27 mouse cellular contexts compared by ENCODE assay signal in genomic region chr1:84421845-84422244, GRCm38 (mm10). TPM values are rescaled to one million over a fixed set of nuclear protein-coding genes. Genes with fewer than 3 reads are reported as not detected.
A peak's percentile ranks its signal among the peaks of the same experiment; 100 is the strongest.
DNase-seq lines count a peak whose midpoint lies in the region; ATAC-seq lines count a peak whose summit lies in the region.
"Had no signal": no experiment of that assay in that cellular context is flagged by ENCODE, and none has a peak within 500 bp of the region (broad histone marks: within the 10 kb centered on the region; RNA-seq: fewer than 3 reads in every experiment).

No protein-coding gene starts in this region.

- no peaks in the 10 kb centered on the region for H3K9me3 ChIP-seq in forebrain, embryonic 10.5 days
- no peaks in the 10 kb centered on the region for H3K9me3 ChIP-seq in forebrain, embryonic 14.5 days (replicated peaks; ENCODE audit: control insufficient read depth, low read length)
- H3K9me3 ChIP-seq: embryonic facial prominence, embryonic 13.5 days; embryonic facial prominence, embryonic 15.5 days had no signal

- H3K4me3 ChIP-seq in forebrain, embryonic 10.5 days, result no peak overlapping the region
- no peak overlapping the region for H3K4me3 ChIP-seq in forebrain, embryonic 14.5 days (ENCODE audit: low read depth, low read length)
- H3K4me3 ChIP-seq: embryonic facial prominence, embryonic 13.5 days; embryonic facial prominence, embryonic 15.5 days; erythroblast, embryonic 14.5 days; forebrain, embryonic 13.5 days had no signal

- no peak for ATAC-seq in forebrain, embryonic 14.5 days
- peak; percentile 45 for ATAC-seq in granulocyte monocyte progenitor cell, adult 5-6 weeks (replicated peaks; ENCODE audit: poor library complexity, severe bottlenecking)
- ATAC-seq in megakaryocyte progenitor cell, adult 5-6 weeks (replicated peaks; ENCODE audit: poor library complexity), result 0 out of 2 replicates have a peak, but pooled peaks have one; percentile 29
- peak; percentile 76 for ATAC-seq in neutrophil, adult 5-6 weeks (ENCODE audit: extremely low read depth, insufficient number of reproducible peaks, low FRiP score, poor library complexity, severe bottlenecking)
- ATAC-seq: activated CD4-positive, CD25-positive, alpha-beta regulatory T cell, adult 4 months; CD4-positive, CD25-positive, alpha-beta regulatory T cell, adult 4 months; forebrain, embryonic 13.5 days; forebrain, embryonic 16.5 days; Patski had no signal

- WGBS in forebrain, embryonic 10.5 days, result 88% methylated on average over 1 of the region's 1 CpGs
- 91% methylated on average over 1 of the region's 1 CpGs for WGBS in forebrain, embryonic 14.5 days

- H3K27me3 ChIP-seq in forebrain, embryonic 10.5 days (ENCODE audit: poor library complexity, severe bottlenecking), result no peaks in the 10 kb centered on the region
- H3K27me3 ChIP-seq in forebrain, embryonic 14.5 days (replicated peaks; ENCODE audit: control insufficient read depth, insufficient read depth, low read length), result no peaks in the 10 kb centered on the region
- H3K27me3 ChIP-seq: CH12.LX; embryonic facial prominence, embryonic 13.5 days; embryonic facial prominence, embryonic 15.5 days; forebrain, embryonic 13.5 days; Patski had no signal

- peaks cover 29% of the 10 kb centered on the region for H3K4me1 ChIP-seq in forebrain, embryonic 10.5 days
- H3K4me1 ChIP-seq in forebrain, embryonic 14.5 days (ENCODE audit: control insufficient read depth, insufficient read depth, low read length), result peaks cover 19% of the 10 kb centered on the region
- H3K4me1 ChIP-seq: embryonic facial prominence, embryonic 13.5 days; embryonic facial prominence, embryonic 15.5 days had no signal

- no peak overlapping the region for H3K27ac ChIP-seq in forebrain, embryonic 10.5 days
- no peak overlapping the region for H3K27ac ChIP-seq in forebrain, embryonic 14.5 days (ENCODE audit: low read depth, low read length)
- H3K27ac ChIP-seq: embryonic facial prominence, embryonic 13.5 days; embryonic facial prominence, embryonic 15.5 days; forebrain, embryonic 13.5 days had no signal

- H3K4me2 ChIP-seq in forebrain, embryonic 14.5 days (ENCODE audit: low read length), result no peak overlapping the region
- H3K4me2 ChIP-seq: embryonic facial prominence, embryonic 13.5 days; embryonic facial prominence, embryonic 15.5 days; forebrain, embryonic 13.5 days had no signal

- no peaks in the 10 kb centered on the region for H3K36me3 ChIP-seq in forebrain, embryonic 10.5 days (replicated peaks)
- no peaks in the 10 kb centered on the region for H3K36me3 ChIP-seq in forebrain, embryonic 14.5 days (ENCODE audit: control insufficient read depth, insufficient read depth, low read length)
- H3K36me3 ChIP-seq: embryonic facial prominence, embryonic 13.5 days; embryonic facial prominence, embryonic 15.5 days; G1E had no signal

- H3K9ac ChIP-seq in forebrain, embryonic 14.5 days (ENCODE audit: low read length), result no peak overlapping the region
- H3K9ac ChIP-seq: embryonic facial prominence, embryonic 13.5 days; embryonic facial prominence, embryonic 15.5 days; forebrain, embryonic 13.5 days had no signal

- DNase-seq in forebrain, embryonic 10.5 days (ENCODE audit: extremely low spot score, low spot score), result peak; percentile 7
- DNase-seq in forebrain, embryonic 14.5 days (ENCODE audit: low spot score), result no peak
- no peak for DNase-seq in cerebellum, adult 9-11 months
- no peak for DNase-seq in layer of hippocampus, adult 9-11 months
- DNase-seq: adrenal gland, adult 8-10 months; adrenal gland, postnatal 14 days; adrenal gland, postnatal 36 days; B cell, adult 2 months; cerebellum, adult 11-12 months; cerebellum, adult 2 months; cerebellum, adult 9-10 months; cerebellum, postnatal 14 days; cerebellum, postnatal 36 days; embryo, embryonic 11 days had no signal

RNA-seq across cellular contexts. Expression of gene Pid1, which starts 57.9 kb away (rescaled TPM):
- polyA plus RNA-seq in forebrain, embryonic 10.5 days (2016; fragmentation: Nextera tagmentation; extraction: Ambion mirVana), result 13.2 and 16.3 TPM in 2 replicates
- 42.2 and 54.3 TPM in 2 replicates for polyA plus RNA-seq in forebrain, embryonic 14.5 days (2014; fragmentation: Nextera tagmentation; extraction: Ambion mirVana)
- 4.1 and 5.3 TPM in 2 replicates for total RNA-seq in granulocyte monocyte progenitor cell, adult 5-6 weeks (2014; fragmentation: Nextera tagmentation)
- 0.21 and 2.7 TPM in 2 replicates for total RNA-seq in granulocyte monocyte progenitor cell, adult 5-6 weeks (2017)
- 1.1 and 1.5 TPM in 2 replicates for total RNA-seq in megakaryocyte progenitor cell, adult 5-6 weeks (2015)
- 0.96 and 1.1 TPM in 2 replicates for total RNA-seq in megakaryocyte progenitor cell, adult 5-6 weeks (2017)
- total RNA-seq in neutrophil, adult 5-6 weeks (2017), result 9.4 and 14.7 TPM in 2 replicates
- total RNA-seq: CH12.LX had no signal
- polyA plus RNA-seq: G1E had no signal
